8 mouse cellular contexts compared by ENCODE assay signal in the genomic region with DNA sequence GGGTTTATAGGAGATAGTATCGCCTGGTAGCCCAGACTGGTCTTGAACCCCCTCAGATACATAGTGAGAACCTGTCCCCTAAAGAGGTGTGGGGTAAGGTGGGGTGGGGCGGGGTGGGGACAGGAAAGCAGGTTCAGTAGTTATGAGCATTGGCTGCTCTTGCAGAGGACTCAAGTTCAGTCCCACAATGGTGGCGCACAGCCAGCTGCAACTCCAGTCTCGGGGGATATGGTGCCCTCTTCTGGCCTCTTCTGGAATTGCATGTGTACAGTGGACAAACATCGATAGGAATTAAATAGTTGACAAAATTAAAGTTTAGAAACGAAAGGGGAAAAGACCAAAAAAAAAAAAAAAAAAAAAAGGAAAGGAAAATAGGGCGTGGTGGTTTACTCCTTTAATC. TPM values are rescaled to one million over a fixed set of nuclear protein-coding genes. Genes with fewer than 3 reads are reported as not detected.
DNase-seq lines count a peak whose midpoint lies in the region; ATAC-seq and TF ChIP-seq lines count a peak whose summit lies in the region.

No protein-coding gene starts in this region.

- no peaks in the 10 kb centered on the region for H3K27me3 ChIP-seq in heart, adult 2 months (ENCODE audit: control insufficient read depth, insufficient read depth, low read length)
- H3K27me3 ChIP-seq in heart, embryonic 11.5 days (ENCODE audit: control insufficient read depth, insufficient read depth, low read length): no peaks in the 10 kb centered on the region; the same call in 1 of the 2 replicates
- H3K27me3 ChIP-seq in midbrain, postnatal 0 days (ENCODE audit: insufficient read depth, low read length): no peaks in the 10 kb centered on the region
- H3K27me3 ChIP-seq in stomach, postnatal 0 days (ENCODE audit: control insufficient read depth, insufficient read depth, low read length): no peaks in the 10 kb centered on the region

- no peak overlapping the region for H3K4me2 ChIP-seq in heart, embryonic 11.5 days
- H3K4me2 ChIP-seq in midbrain, postnatal 0 days (ENCODE audit: low read depth, low read length, poor library complexity, severe bottlenecking): no peak overlapping the region
- no peak overlapping the region for H3K4me2 ChIP-seq in stomach, postnatal 0 days (replicated peaks; ENCODE audit: low read depth)

- 41% methylated on average over 7 of the region's 7 CpGs for WGBS in heart, adult 2 months
- WGBS in heart, embryonic 11.5 days (ENCODE audit: insufficient replicate concordance): 42% methylated on average over 7 of the region's 7 CpGs
- WGBS in midbrain, postnatal 0 days: 48% methylated on average over 7 of the region's 7 CpGs
- WGBS in stomach, postnatal 0 days: 62% methylated on average over 7 of the region's 7 CpGs

- TF ChIP-seq CTCF in heart, adult 2 months (IDR thresholded peaks at IDR 0.05): peak; percentile 86
- peak; percentile 74 for TF ChIP-seq CTCF in midbrain, postnatal 0 days (IDR thresholded peaks at IDR 0.05)
- peak; percentile 82 for TF ChIP-seq CTCF in stomach, postnatal 0 days (IDR thresholded peaks at IDR 0.05; ENCODE audit: low read depth)

- H3K36me3 ChIP-seq in heart, adult 2 months (ENCODE audit: control insufficient read depth, insufficient read depth, low read length): no peaks in the 10 kb centered on the region
- H3K36me3 ChIP-seq in heart, embryonic 11.5 days (ENCODE audit: control insufficient read depth, insufficient read depth, low read length): no peaks in the 10 kb centered on the region
- no peaks in the 10 kb centered on the region for H3K36me3 ChIP-seq in midbrain, postnatal 0 days (ENCODE audit: insufficient read depth, low read length)
- H3K36me3 ChIP-seq in stomach, postnatal 0 days (ENCODE audit: control insufficient read depth, insufficient read depth, low read length): no peaks in the 10 kb centered on the region

- H3K79me2 ChIP-seq in heart, adult 2 months (replicated peaks; ENCODE audit: control insufficient read depth, insufficient read depth, low read length): no peaks in the 10 kb centered on the region

- intact Hi-C loops in heart, adult 2 months (cut with DNase I): loop anchor here (5.0 kb wide), 3 partner anchors 297 to 422 kb away; a partner anchor contains a TSS

- H3K9me3 ChIP-seq in heart, embryonic 11.5 days (replicated peaks; ENCODE audit: control insufficient read depth, low read length): no peaks in the 10 kb centered on the region
- no peaks in the 10 kb centered on the region for H3K9me3 ChIP-seq in midbrain, postnatal 0 days (ENCODE audit: low read length)
- no peaks in the 10 kb centered on the region for H3K9me3 ChIP-seq in stomach, postnatal 0 days (ENCODE audit: control insufficient read depth, low read length)

- H3K27ac ChIP-seq in heart, adult 2 months: no peak overlapping the region
- no peak overlapping the region for H3K27ac ChIP-seq in heart, embryonic 11.5 days (ENCODE audit: low read depth, low read length)
- no peak overlapping the region for H3K27ac ChIP-seq in midbrain, postnatal 0 days (ENCODE audit: low read depth, low read length)
- H3K27ac ChIP-seq in stomach, postnatal 0 days (replicated peaks): no peak overlapping the region

- 0 out of 2 replicates have a peak, but pooled peaks have one; percentile 20 for TF ChIP-seq EP300 in heart, adult 2 months (IDR thresholded peaks at IDR 0.05; ENCODE audit: insufficient read depth, low read depth, low read length)
- TF ChIP-seq EP300 in stomach, postnatal 0 days (optimal IDR thresholded peaks at IDR 0.05): no peak

- no peaks in the 10 kb centered on the region for H3K4me1 ChIP-seq in heart, adult 2 months (ENCODE audit: control insufficient read depth, insufficient read depth, low read length)
- H3K4me1 ChIP-seq in heart, embryonic 11.5 days (ENCODE audit: control insufficient read depth, insufficient read depth, low read length): peaks cover 6% of the 10 kb centered on the region
- H3K4me1 ChIP-seq in midbrain, postnatal 0 days (ENCODE audit: insufficient read depth, low read length): no peaks in the 10 kb centered on the region
- H3K4me1 ChIP-seq in stomach, postnatal 0 days (replicated peaks; ENCODE audit: control insufficient read depth, insufficient read depth): peaks cover 3% of the 10 kb centered on the region; the same call in 1 of the 2 replicates

- ATAC-seq in heart, embryonic 11.5 days (replicated peaks; ENCODE audit: insufficient number of reproducible peaks, low FRiP score, low TSS enrichment): no peak
- ATAC-seq in midbrain, postnatal 0 days (ENCODE audit: low FRiP score): no peak
- ATAC-seq in stomach, postnatal 0 days (ENCODE audit: low FRiP score, low TSS enrichment): no peak

- DNase-seq in heart, adult 2 months: peak; percentile 82 to 88
- DNase-seq in adrenal gland, adult 18-20 months (ENCODE audit: low spot score in 2 of 2): peak; percentile 80 to 87
- DNase-seq in embryo, embryonic 10 days (ENCODE audit: low spot score): peak; percentile 67
- peak; percentile 52 to 78 for DNase-seq in heart, adult 9 months (ENCODE audit: low spot score in 2 of 2)
- peak; percentile 77 to 85 for DNase-seq in left cerebral cortex, adult 18-20 months (ENCODE audit: low spot score in 2 of 2)
- DNase-seq in midbrain, postnatal 0 days (ENCODE audit: low spot score): peak; percentile 68
- peak; percentile 86 for DNase-seq in stomach, postnatal 0 days (ENCODE audit: low spot score)

- no peak overlapping the region for H3K4me3 ChIP-seq in heart, adult 2 months
- H3K4me3 ChIP-seq in heart, embryonic 11.5 days (ENCODE audit: low read depth, low read length): no peak overlapping the region
- H3K4me3 ChIP-seq in midbrain, postnatal 0 days (ENCODE audit: low read depth, low read length): no peak overlapping the region
- no peak overlapping the region for H3K4me3 ChIP-seq in stomach, postnatal 0 days (ENCODE audit: low read depth, low read length)

- TF ChIP-seq POLR2A in heart, adult 2 months (IDR thresholded peaks at IDR 0.05; ENCODE audit: insufficient read depth, low read depth, low read length): no peak

- no peak overlapping the region for H3K9ac ChIP-seq in heart, adult 2 months (ENCODE audit: low read depth, low read length)
- no peak overlapping the region for H3K9ac ChIP-seq in heart, embryonic 11.5 days (ENCODE audit: low read depth, low read length)
- no peak overlapping the region for H3K9ac ChIP-seq in midbrain, postnatal 0 days (replicated peaks; ENCODE audit: low read length, poor library complexity, severe bottlenecking)
- H3K9ac ChIP-seq in stomach, postnatal 0 days (ENCODE audit: low read length): no peak overlapping the region

RNA-seq across cellular contexts. Expression of a gene that starts 10.4 kb away (rescaled TPM):
- total RNA-seq in heart, adult 2 months (2021): 1 to 10 TPM; 1.1 to 1.5 TPM
- polyA plus RNA-seq in heart, adult 2 months (2012; rRNA removed): 1.3 and 1.4 TPM in 2 replicates
- polyA plus RNA-seq in heart, embryonic 11.5 days (2014; fragmentation: Nextera tagmentation; extraction: Ambion mirVana): 81.8 and 82.7 TPM in 2 replicates
- total RNA-seq in adrenal gland, adult 18-20 months (2021): 1 to 10 TPM; 4.6 to 5.0 TPM
- total RNA-seq in left cerebral cortex, adult 18-20 months (2021): 1 to 10 TPM; 2.1 to 2.4 TPM
- 5.8 and 18.1 TPM in 2 replicates for total RNA-seq in midbrain, postnatal 0 days (2014; rRNA removed)
- polyA plus RNA-seq in midbrain, postnatal 0 days (2015; fragmentation: Nextera tagmentation; extraction: Ambion mirVana): 8.4 and 11.3 TPM in 2 replicates
- polyA plus RNA-seq in stomach, postnatal 0 days (2015; fragmentation: Nextera tagmentation; extraction: Ambion mirVana): 31.0 and 35.5 TPM in 2 replicates

RNA-seq across cellular contexts. Expression of a gene that starts 47.9 kb away (rescaled TPM):
- 1 to 10 TPM; 3.9 to 5.3 TPM for total RNA-seq in heart, adult 2 months (2021)
- polyA plus RNA-seq in heart, adult 2 months (2012; rRNA removed): 3.0 and 6.0 TPM in 2 replicates
- polyA plus RNA-seq in heart, embryonic 11.5 days (2014; fragmentation: Nextera tagmentation; extraction: Ambion mirVana): 3.5 and 4.6 TPM in 2 replicates
- 10 to 100 TPM; 12.3 to 21.3 TPM for total RNA-seq in adrenal gland, adult 18-20 months (2021)
- total RNA-seq in left cerebral cortex, adult 18-20 months (2021): 10 to 100 TPM; 10.1 to 15.6 TPM
- 27.4 and 30.9 TPM in 2 replicates for total RNA-seq in midbrain, postnatal 0 days (2014; rRNA removed)
- 25.4 and 29.5 TPM in 2 replicates for polyA plus RNA-seq in midbrain, postnatal 0 days (2015; fragmentation: Nextera tagmentation; extraction: Ambion mirVana)
- polyA plus RNA-seq in stomach, postnatal 0 days (2015; fragmentation: Nextera tagmentation; extraction: Ambion mirVana): 12.2 and 14.0 TPM in 2 replicates
